Mouse (Mus musculus): ENCODE data around the gene Spred3. TPM values are rescaled to one million over a fixed set of nuclear protein-coding genes. Genes with fewer than 3 reads are reported as not detected.

Spred3 gene
- polyA plus RNA-seq, 1 experiment, result 4.1 TPM

DNA sequence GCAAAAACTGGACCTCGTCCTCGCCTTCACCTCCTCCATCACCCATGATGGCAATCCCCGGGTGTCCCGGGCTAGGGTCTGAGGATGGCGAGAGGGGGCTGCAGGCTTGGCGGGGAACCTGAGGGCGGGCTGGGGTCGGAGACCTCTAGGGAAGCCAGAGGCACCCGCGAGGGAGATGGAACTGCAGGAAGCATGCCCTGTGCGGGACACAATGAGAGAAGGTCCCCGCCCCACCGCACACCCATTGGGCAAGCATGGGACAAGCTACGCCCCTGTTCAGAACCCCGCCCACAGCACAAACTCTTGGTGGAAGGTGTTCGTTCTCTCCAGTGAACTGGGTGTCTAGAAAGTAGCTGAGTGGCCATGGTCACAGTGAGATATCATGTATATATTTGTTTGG, 45.2 kb downstream of the Spred3 start, which contains the start of gene Ryr1:
TSS of gene Ryr1 (minus strand) at position 210 of the 400 bp plus-strand sequence.
- Histone ChIP-seq H3K4me2 (ENCODE audit: low read depth) (peak within 1 kb of the TSS; percentile 72), H3K79me2 (ENCODE audit: control insufficient read depth, insufficient read depth) (peaks cover 15% of the 10 kb centered on the region), H3ac (ENCODE audit: control insufficient read depth, insufficient read length) (peak within 1 kb of the TSS; percentile 73), H3K36me3 (ENCODE audit: control insufficient read depth, insufficient read depth) (no peaks in the 10 kb centered on the region), H3K27me3 (ENCODE audit: control insufficient read depth, insufficient read depth, insufficient read length) (no peaks in the 10 kb centered on the region), H3K4me3 (peak within 1 kb of the TSS; percentile 54)
- TF ChIP-seq POLR2A (IDR thresholded peaks at IDR 0.05; ENCODE audit: insufficient read length, low read depth), result peak; percentile 93
- TF ChIP-seq USF1 (IDR thresholded peaks at IDR 0.05; ENCODE audit: low read depth), result no peak
- TF ChIP-seq MYOD1 (IDR thresholded peaks at IDR 0.05; ENCODE audit: control insufficient read depth in 1 of 3, insufficient read length in 2 of 3, low read depth in 2 of 3), result no peak
- no peak for TF ChIP-seq MAX (IDR thresholded peaks at IDR 0.05; ENCODE audit: low read depth)
- TF ChIP-seq TCF3 (IDR thresholded peaks at IDR 0.05; ENCODE audit: insufficient read length, low read depth), result no peak
- no peak for TF ChIP-seq REST (IDR thresholded peaks at IDR 0.05; ENCODE audit: insufficient read depth, insufficient read length)
- no peak for TF ChIP-seq E2F4 (IDR thresholded peaks at IDR 0.05; ENCODE audit: insufficient read depth)
- TF ChIP-seq MYOG (IDR thresholded peaks at IDR 0.05; ENCODE audit: control insufficient read depth in 1 of 3, insufficient read depth in 1 of 3, insufficient read length in 2 of 3, low read depth in 2 of 3), result peak in 1 of 3 experiments; percentile 10
- TF ChIP-seq SRF (IDR thresholded peaks at IDR 0.05; ENCODE audit: control insufficient read depth, insufficient read length, low read depth), result no peak
- no peak for TF ChIP-seq CEBPB (IDR thresholded peaks at IDR 0.05; ENCODE audit: insufficient read depth, poor library complexity, severe bottlenecking)
- no peak for TF ChIP-seq TCF12 (IDR thresholded peaks at IDR 0.05; ENCODE audit: insufficient read depth, poor library complexity, severe bottlenecking)
- peak; percentile 92 for TF ChIP-seq POLR2AphosphoS2 (IDR thresholded peaks at IDR 0.05; ENCODE audit: insufficient read length, low read depth)

DNA sequence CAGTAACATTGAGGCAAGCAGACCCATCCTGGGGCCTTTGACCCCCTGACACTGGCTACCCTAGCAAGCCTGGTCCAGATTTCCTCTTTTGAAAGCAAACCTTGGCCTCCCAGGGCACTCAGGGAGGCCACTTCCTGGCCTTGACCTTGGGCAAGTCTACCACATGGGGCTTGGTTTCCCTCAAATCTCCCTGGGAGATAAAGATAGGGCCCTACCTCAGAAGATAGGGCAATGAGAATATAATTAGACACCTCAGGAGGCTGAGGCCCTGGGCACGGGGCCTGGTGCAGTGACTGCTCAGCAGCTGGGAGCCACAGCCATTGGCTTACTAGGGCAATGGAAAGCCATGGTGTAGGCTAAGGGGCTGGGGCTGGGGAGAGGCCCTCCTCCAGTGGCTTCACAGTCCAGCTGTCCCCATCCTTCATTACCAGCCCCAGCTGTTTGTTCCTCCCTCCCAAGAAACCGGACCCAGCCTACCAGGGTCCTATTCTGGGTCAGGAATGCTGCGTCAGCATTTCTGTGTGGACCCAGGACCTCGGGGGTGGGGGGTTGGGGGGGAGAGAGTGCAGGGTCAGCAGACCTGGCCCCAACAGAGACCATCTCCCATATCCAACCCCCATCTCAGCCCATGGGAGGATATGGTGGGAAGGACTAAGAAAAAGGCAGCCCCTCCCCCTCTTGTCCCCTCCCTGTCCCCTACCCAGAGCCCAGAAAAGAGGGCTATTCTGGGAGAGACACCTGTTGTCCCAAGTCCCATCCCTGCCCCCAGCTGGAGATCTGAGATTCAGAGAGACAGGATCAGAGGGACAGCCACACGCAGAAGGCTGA, 46.5 kb downstream of the Spred3 start:
- peak overlapping the region; percentile 73 for H3ac ChIP-seq (ENCODE audit: control insufficient read depth, insufficient read length)
- H3K79me2 ChIP-seq (ENCODE audit: control insufficient read depth, insufficient read depth), result peaks cover 15% of the 10 kb centered on the region
- H3K36me3 ChIP-seq (ENCODE audit: control insufficient read depth, insufficient read depth), result no peaks in the 10 kb centered on the region
- no peaks in the 10 kb centered on the region for H3K27me3 ChIP-seq (ENCODE audit: control insufficient read depth, insufficient read depth, insufficient read length)
- TF ChIP-seq REST (IDR thresholded peaks at IDR 0.05; ENCODE audit: insufficient read depth, insufficient read length), result no peak
- TF ChIP-seq MYOG (IDR thresholded peaks at IDR 0.05; ENCODE audit: control insufficient read depth in 1 of 3, insufficient read depth in 1 of 3, insufficient read length in 2 of 3, low read depth in 2 of 3), result peak; percentile 61 to 97 (median 74)
- no peak for TF ChIP-seq SRF (IDR thresholded peaks at IDR 0.05; ENCODE audit: control insufficient read depth, insufficient read length, low read depth)
- TF ChIP-seq POLR2A (IDR thresholded peaks at IDR 0.05; ENCODE audit: insufficient read length, low read depth), result peak; percentile 50
- peak; percentile 90 to 98 (median 97) for TF ChIP-seq MYOD1 (IDR thresholded peaks at IDR 0.05; ENCODE audit: control insufficient read depth in 1 of 3, insufficient read length in 2 of 3, low read depth in 2 of 3)
- TF ChIP-seq MAX (IDR thresholded peaks at IDR 0.05; ENCODE audit: low read depth), result no peak
- TF ChIP-seq CEBPB (IDR thresholded peaks at IDR 0.05; ENCODE audit: insufficient read depth, poor library complexity, severe bottlenecking), result no peak
- no peak for TF ChIP-seq E2F4 (IDR thresholded peaks at IDR 0.05; ENCODE audit: insufficient read depth)
- no peak for TF ChIP-seq USF1 (IDR thresholded peaks at IDR 0.05; ENCODE audit: low read depth)
- peak; percentile 57 for TF ChIP-seq TCF3 (IDR thresholded peaks at IDR 0.05; ENCODE audit: insufficient read length, low read depth)
- TF ChIP-seq TCF12 (IDR thresholded peaks at IDR 0.05; ENCODE audit: insufficient read depth, poor library complexity, severe bottlenecking), result no peak
- no peak for TF ChIP-seq POLR2AphosphoS2 (IDR thresholded peaks at IDR 0.05; ENCODE audit: insufficient read length, low read depth)
- peak overlapping the region; percentile 82 for H3K4me2 ChIP-seq (ENCODE audit: low read depth)
- H3K4me3 ChIP-seq, result peak overlapping the region; percentile 54

DNA sequence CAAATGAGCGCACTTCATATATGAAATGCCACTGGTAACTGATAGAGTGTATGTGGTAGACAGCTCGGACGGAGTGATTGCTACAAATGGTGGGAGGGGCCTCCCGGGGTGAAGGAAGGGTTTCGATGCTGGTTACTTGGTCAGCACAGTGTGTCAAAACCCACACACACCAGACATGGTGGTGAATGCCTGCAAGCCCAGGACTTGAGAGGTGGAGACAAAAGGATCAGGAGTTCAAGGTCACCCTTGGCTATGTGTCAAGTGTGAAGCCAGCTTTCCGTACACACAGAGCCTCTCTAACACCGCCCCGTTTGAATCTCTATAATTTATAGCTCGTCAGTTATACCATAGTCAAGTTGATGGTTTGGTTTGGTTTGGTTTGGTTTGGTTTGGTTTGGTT, 47.4 kb downstream of the Spred3 start:
- TF ChIP-seq POLR2AphosphoS2 (IDR thresholded peaks at IDR 0.05; ENCODE audit: insufficient read length, low read depth), result peak; percentile 45
- TF ChIP-seq REST (IDR thresholded peaks at IDR 0.05; ENCODE audit: insufficient read depth, insufficient read length), result no peak
- H3K79me2 ChIP-seq (ENCODE audit: control insufficient read depth, insufficient read depth), result peaks cover 15% of the 10 kb centered on the region
- H3K27me3 ChIP-seq (ENCODE audit: control insufficient read depth, insufficient read depth, insufficient read length), result no peaks in the 10 kb centered on the region
- H3K4me2 ChIP-seq (ENCODE audit: low read depth), result peak overlapping the region; percentile 82
- H3ac ChIP-seq (ENCODE audit: control insufficient read depth, insufficient read length), result no peak overlapping the region
- H3K36me3 ChIP-seq (ENCODE audit: control insufficient read depth, insufficient read depth), result no peaks in the 10 kb centered on the region
- peak overlapping the region; percentile 54 for H3K4me3 ChIP-seq

DNA sequence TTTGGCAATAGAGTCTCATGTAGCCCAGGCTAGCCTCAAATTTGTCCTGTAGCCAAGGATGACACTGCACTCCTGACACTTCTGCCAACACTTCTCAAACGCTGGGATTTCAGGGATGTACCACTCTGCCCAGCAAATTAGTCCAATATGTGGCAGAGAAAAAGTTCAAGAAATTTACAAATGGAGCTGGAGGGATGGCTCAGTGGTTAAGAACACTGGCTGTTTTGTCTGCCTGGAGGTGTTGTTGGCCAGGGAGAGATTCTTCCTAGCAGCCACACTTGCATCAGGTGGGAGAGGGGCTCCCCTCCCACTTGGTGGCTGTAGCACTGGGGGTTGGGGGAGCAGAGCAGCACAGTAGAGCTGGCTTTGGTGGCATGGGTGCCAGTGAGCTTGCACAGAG, 50.7 kb downstream of the Spred3 start:
- H3K4me2 ChIP-seq (ENCODE audit: low read depth), result no peak overlapping the region
- H3K27me3 ChIP-seq (ENCODE audit: control insufficient read depth, insufficient read depth, insufficient read length), result no peaks in the 10 kb centered on the region
- peaks cover 5% of the 10 kb centered on the region for H3K36me3 ChIP-seq (ENCODE audit: control insufficient read depth, insufficient read depth)
- H3K4me3 ChIP-seq, result no peak overlapping the region
- no peak overlapping the region for H3ac ChIP-seq (ENCODE audit: control insufficient read depth, insufficient read length)
- TF ChIP-seq E2F4 (IDR thresholded peaks at IDR 0.05; ENCODE audit: insufficient read depth) (no peak), SRF (IDR thresholded peaks at IDR 0.05; ENCODE audit: control insufficient read depth, insufficient read length, low read depth) (no peak), MYOD1 (IDR thresholded peaks at IDR 0.05; ENCODE audit: control insufficient read depth in 1 of 3, insufficient read length in 2 of 3, low read depth in 2 of 3) (no peak), REST (IDR thresholded peaks at IDR 0.05; ENCODE audit: insufficient read depth, insufficient read length) (no peak), TCF3 (IDR thresholded peaks at IDR 0.05; ENCODE audit: insufficient read length, low read depth) (no peak), POLR2AphosphoS2 (IDR thresholded peaks at IDR 0.05; ENCODE audit: insufficient read length, low read depth) (no peak), TCF12 (IDR thresholded peaks at IDR 0.05; ENCODE audit: insufficient read depth, poor library complexity, severe bottlenecking) (no peak), USF1 (IDR thresholded peaks at IDR 0.05; ENCODE audit: low read depth) (no peak), CEBPB (IDR thresholded peaks at IDR 0.05; ENCODE audit: insufficient read depth, poor library complexity, severe bottlenecking) (no peak), MYOG (IDR thresholded peaks at IDR 0.05; ENCODE audit: control insufficient read depth in 1 of 3, insufficient read depth in 1 of 3, insufficient read length in 2 of 3, low read depth in 2 of 3) (no peak), POLR2A (IDR thresholded peaks at IDR 0.05; ENCODE audit: insufficient read length, low read depth) (no peak), MAX (IDR thresholded peaks at IDR 0.05; ENCODE audit: low read depth) (no peak)
- H3K79me2 ChIP-seq (ENCODE audit: control insufficient read depth, insufficient read depth), result peaks cover 15% of the 10 kb centered on the region

Data from myocyte (in vitro differentiated cells).